Mouse (Mus musculus) heart, postnatal 0 days (tissue): ENCODE measurements around the gene Plek.
A peak's percentile ranks its signal among the peaks of the same experiment; 100 is the strongest.

Experiments used
- CTCF ChIP-seq: IDR thresholded peaks from 2 replicates; pipeline ENCODE4 v1.5.1; 2016; ENCODE audit warnings: antibody characterized with exemption, control low read depth, low read depth
- EP300 ChIP-seq: IDR thresholded peaks from 2 replicates; pipeline ENCODE4 v1.6.1; 2016; ENCODE audit warnings: antibody characterized with exemption, low read depth

DNA sequence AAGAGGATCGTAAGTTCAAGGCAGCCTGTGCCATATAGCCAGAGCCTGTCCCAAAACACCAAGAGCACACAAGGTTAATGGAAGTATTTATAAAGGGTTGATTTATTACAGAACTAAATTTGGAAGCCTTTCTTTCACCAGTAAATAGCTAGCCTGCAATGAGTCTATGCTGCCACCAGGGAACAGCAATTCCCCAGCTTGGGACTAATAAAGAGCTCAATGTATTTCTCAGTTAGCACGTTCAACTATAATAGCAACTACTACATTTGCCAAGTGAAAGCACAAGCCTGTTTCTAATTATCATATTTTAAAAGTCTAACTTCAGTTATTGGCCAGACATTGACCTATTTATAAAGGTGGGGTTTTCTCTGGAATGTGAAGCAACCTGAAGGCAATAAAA lies 30.8 kb upstream of the Plek start:
- peak; percentile 72 for TF ChIP-seq CTCF
- no peak for TF ChIP-seq EP300
